Mouse (Mus musculus) olfactory bulb, adult 2 months (tissue): Measurements from ENCODE around the gene Masp2. TPM values are rescaled to one million over a fixed set of nuclear protein-coding genes. Genes with fewer than 3 reads are reported as not detected.
A peak's percentile ranks its signal among the peaks of the same experiment; 100 is the strongest.

Experiments
- H3K27ac ChIP-seq: fragments of 200-500 bp; 2 replicates; pipeline ENCODE4 v1.5.1; 2012; ENCODE audit warnings: low read depth, low read length; ENCODE audit not compliant: insufficient read depth
- H3K4me1 ChIP-seq: fragments of 200-500 bp; 2 replicates; pipeline ENCODE4 v1.6.1; 2012; ENCODE audit warnings: low read length; ENCODE audit not compliant: control insufficient read depth, insufficient read depth
- H3K4me3 ChIP-seq: fragments of 200-500 bp; 2 replicates; pipeline ENCODE4 v1.5.1; 2012; ENCODE audit warnings: mild to moderate bottlenecking, low read depth, low read length, moderate library complexity; ENCODE audit not compliant: insufficient read depth
- CTCF ChIP-seq: fragments of 200-500 bp; IDR thresholded peaks from 2 replicates; pipeline ENCODE4 v1.5.1; 2012; ENCODE audit warnings: low read depth, mild to moderate bottlenecking, low read length, moderate library complexity; ENCODE audit not compliant: insufficient read depth
- POLR2A ChIP-seq: fragments of 200-500 bp; IDR thresholded peaks from 2 replicates; pipeline ENCODE4 v1.6.1; 2012; ENCODE audit warnings: mild to moderate bottlenecking, low read depth, low read length, moderate library complexity; ENCODE audit not compliant: insufficient read depth
- WGBS: fragments of 180-500 bp; shearing (Covaris S2); methylation state at CpG from one replicate; pipeline ENCODE4 v1.1.7; 2018; 5-methylcytosine and 5-hydroxymethylcytosine counted together
- polyA plus RNA-seq: library from polyadenylated mRNA; stranded (reverse); fragments of >200 nt; gene quantifications from 2 replicates; pipeline ENCODE4 v1.2.4, GENCODE M21; 2012; ENCODE audit warnings: low replicate concordance; ENCODE audit not compliant: missing spikeins, insufficient read depth, insufficient read length

Gene Masp2
- polyA plus RNA-seq, 1 experiment: not detected

GRCm38 (mm10) chr4:148581422-148581821 is 20.9 kb upstream of the Masp2 start:
- no peak overlapping the region for H3K4me3 ChIP-seq
- no peak overlapping the region for H3K27ac ChIP-seq
- H3K4me1 ChIP-seq: no peaks in the 10 kb centered on the region
- 89% methylated on average over 5 of the region's 5 CpGs for WGBS
- no peak for TF ChIP-seq CTCF

- H3K4me3 ChIP-seq: no peak overlapping the region
- no peak overlapping the region for H3K27ac ChIP-seq
- TF ChIP-seq POLR2A (no peak), CTCF (no peak)
- WGBS: 84% methylated on average over 4 of the region's 4 CpGs
- H3K4me1 ChIP-seq: no peaks in the 10 kb centered on the region
Measured at GRCm38 (mm10) chr4:148583257-148583656, 19.1 kb upstream of the Masp2 start.

GRCm38 (mm10) chr4:148586648-148587047 is 15.7 kb upstream of the Masp2 start:
- H3K27ac ChIP-seq: no peak overlapping the region
- no peak overlapping the region for H3K4me3 ChIP-seq
- WGBS: 74% methylated on average over 9 of the region's 9 CpGs
- peaks cover 3% of the 10 kb centered on the region for H3K4me1 ChIP-seq
- TF ChIP-seq POLR2A (no peak), CTCF (no peak)

- Histone ChIP-seq H3K4me3 (no peak overlapping the region), H3K27ac (no peak overlapping the region), H3K4me1 (peaks cover 20% of the 10 kb centered on the region)
- 63% methylated on average over 9 of the region's 9 CpGs for WGBS
- TF ChIP-seq CTCF: no peak
- no peak for TF ChIP-seq POLR2A
Measured at GRCm38 (mm10) chr4:148588793-148589192, 13.6 kb upstream of the Masp2 start.

GRCm38 (mm10) chr4:148589565-148589964 is 12.8 kb upstream of the Masp2 start:
- Histone ChIP-seq H3K27ac (no peak overlapping the region), H3K4me1 (peaks cover 25% of the 10 kb centered on the region), H3K4me3 (no peak overlapping the region)
- TF ChIP-seq CTCF: no peak
- TF ChIP-seq POLR2A: no peak
- 54% methylated on average over 7 of the region's 8 CpGs for WGBS

- 3% methylated on average over 18 of the region's 18 CpGs for WGBS
Measured at GRCm38 (mm10) chr4:148590421-148591170, 11.8 kb upstream of the Masp2 start.

GRCm38 (mm10) chr4:148591171-148591630 is 11.2 kb upstream of the Masp2 start, which contains the start of gene Srm:
Srm (plus strand) TSS chr4:148591503.
- under 1% methylated on average over 48 of the region's 50 CpGs for WGBS
- Histone ChIP-seq H3K4me3 (peak within 1 kb of the TSS; percentile 79), H3K4me1 (peaks cover 25% of the 10 kb centered on the region), H3K27ac (peak within 1 kb of the TSS; percentile 69)
- no peak for TF ChIP-seq CTCF
- TF ChIP-seq POLR2A: peak; percentile 58

More at GRCm38 (mm10) chr4:148590421-148591170, 11.8 kb upstream of the Masp2 start:
- TF ChIP-seq CTCF (no peak), POLR2A (no peak)
- H3K4me1 ChIP-seq: peaks cover 25% of the 10 kb centered on the region
- peak overlapping the region; percentile 69 for H3K27ac ChIP-seq
- H3K4me3 ChIP-seq: peak overlapping the region; percentile 51

GRCm38 (mm10) chr4:148591637-148592380 is 10.5 kb upstream of the Masp2 start:
- H3K4me1 ChIP-seq: peaks cover 25% of the 10 kb centered on the region
- peak overlapping the region; percentile 79 for H3K4me3 ChIP-seq
- under 1% methylated on average over 52 of the region's 53 CpGs for WGBS
- TF ChIP-seq CTCF (no peak), POLR2A (no peak)
- H3K27ac ChIP-seq: no peak overlapping the region

- no peak overlapping the region for H3K27ac ChIP-seq
- no peak overlapping the region for H3K4me3 ChIP-seq
- TF ChIP-seq CTCF (no peak), POLR2A (no peak)
- 94% methylated on average over 11 of the region's 11 CpGs for WGBS
- H3K4me1 ChIP-seq: peaks cover 25% of the 10 kb centered on the region
Measured at GRCm38 (mm10) chr4:148593996-148594395, 8.4 kb upstream of the Masp2 start.
